ENCODE assay signal across 17 mouse cellular contexts in the genomic region with DNA sequence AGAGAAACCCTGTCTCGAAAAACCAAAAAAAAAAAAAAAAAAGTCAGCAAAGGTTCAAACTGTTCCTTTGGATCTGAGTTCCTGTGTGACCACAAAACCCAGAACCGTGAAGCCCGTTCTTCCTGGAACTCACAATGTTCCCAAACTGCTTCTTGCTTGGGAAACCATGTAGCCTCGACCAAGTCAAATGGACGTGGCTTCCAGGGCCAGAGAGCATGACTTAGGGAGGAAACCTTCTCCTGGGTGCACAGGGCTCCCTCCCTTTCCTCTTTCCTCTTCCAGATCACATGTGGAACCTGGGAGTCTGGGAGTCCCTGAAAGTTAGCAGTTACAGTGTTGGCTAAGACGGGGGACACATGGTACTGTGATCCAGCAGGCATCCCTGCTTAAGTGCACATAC.
"Had no signal": no experiment of that assay in that cellular context is flagged by ENCODE, and none has a peak within 500 bp of the region (broad histone marks: within the 10 kb centered on the region; RNA-seq: fewer than 3 reads in every experiment).

No protein-coding gene starts in this region.

- H3K9ac ChIP-seq: lung, embryonic 15.5 days; midbrain, embryonic 13.5 days; midbrain, embryonic 15.5 days; neural tube, embryonic 12.5 days; stomach, embryonic 15.5 days had no signal

- H3K4me3 ChIP-seq: lung, embryonic 15.5 days; megakaryocyte, embryonic 14.5 days; midbrain, embryonic 13.5 days; midbrain, embryonic 15.5 days; neural tube, embryonic 12.5 days; stomach, embryonic 15.5 days had no signal

- H3K27me3 ChIP-seq: lung, embryonic 15.5 days; megakaryocyte, embryonic 14.5 days; midbrain, embryonic 13.5 days; midbrain, embryonic 15.5 days; stomach, embryonic 15.5 days had no signal

- H3K9me3 ChIP-seq: lung, embryonic 15.5 days; megakaryocyte, embryonic 14.5 days; midbrain, embryonic 13.5 days; midbrain, embryonic 15.5 days; stomach, embryonic 15.5 days had no signal

- H3K27ac ChIP-seq: lung, embryonic 15.5 days; macrophage; midbrain, embryonic 13.5 days; midbrain, embryonic 15.5 days; neural tube, embryonic 12.5 days; stomach, embryonic 15.5 days; stomach, postnatal 0 days had no signal

- H3K36me3 ChIP-seq: lung, embryonic 15.5 days; midbrain, embryonic 13.5 days; midbrain, embryonic 15.5 days; neural tube, embryonic 12.5 days; stomach, embryonic 15.5 days had no signal

- H3K4me2 ChIP-seq: lung, embryonic 15.5 days; midbrain, embryonic 11.5 days; midbrain, embryonic 13.5 days; midbrain, embryonic 15.5 days; neural tube, embryonic 12.5 days; stomach, embryonic 15.5 days had no signal

- DNase-seq: lung, adult 2 months; lung, postnatal 14 days; lung, postnatal 36 days; right cerebral cortex, postnatal 14 days; thymus, adult 2 months; thymus, postnatal 25 days; thymus, postnatal 4 days had no signal

- ATAC-seq: lung, postnatal 0 days; midbrain, embryonic 13.5 days; midbrain, embryonic 15.5 days had no signal

- H3K4me1 ChIP-seq: midbrain, embryonic 13.5 days had no signal
